In genomic region chr3:90220088-90220487, GRCm38 (mm10) we compare ENCODE assay signal across 8 mouse cellular contexts. TPM values are rescaled to one million over a fixed set of nuclear protein-coding genes. Genes with fewer than 3 reads are reported as not detected.
DNase-seq lines count a peak whose midpoint lies in the region; ATAC-seq lines count a peak whose summit lies in the region.

No protein-coding gene starts in this region.

- no peaks in the 10 kb centered on the region for H3K9me3 ChIP-seq in forebrain, embryonic 10.5 days
- H3K9me3 ChIP-seq in hindbrain, embryonic 12.5 days (replicated peaks) = no peaks in the 10 kb centered on the region

- WGBS in forebrain, embryonic 10.5 days = 15% methylated on average over 6 of the region's 6 CpGs
- 13% methylated on average over 6 of the region's 6 CpGs for WGBS in hindbrain, embryonic 12.5 days

- peak overlapping the region; percentile 77 for H3K4me2 ChIP-seq in hindbrain, embryonic 12.5 days (replicated peaks)

- DNase-seq in heart, adult 11 months = peak; percentile 92
- no peak for DNase-seq in heart, postnatal 25 days (ENCODE audit: low spot score)
- peak; percentile 42 for DNase-seq in forebrain, embryonic 10.5 days (ENCODE audit: extremely low spot score, low spot score)
- DNase-seq in left cerebral cortex, adult 18-20 months (ENCODE audit: low spot score in 2 of 2) = peak; percentile 28 to 57
- peak; percentile 53 for DNase-seq in right cerebral cortex, postnatal 4 days

- intact Hi-C loops in heart, postnatal 25 days (cut with DNase I) = loop anchor here (1.0 to 5.0 kb wide), 2 partner anchors 42 to 153 kb away; no protein-coding TSS in a partner anchor

- H3K27me3 ChIP-seq in forebrain, embryonic 10.5 days (ENCODE audit: poor library complexity, severe bottlenecking) = no peaks in the 10 kb centered on the region
- no peaks in the 10 kb centered on the region for H3K27me3 ChIP-seq in hindbrain, embryonic 12.5 days

- peak overlapping the region; percentile 78 for H3K27ac ChIP-seq in brown adipose tissue, adult 24 weeks (replicated peaks; ENCODE audit: low read depth, low read length)
- peak overlapping the region; percentile 89 for H3K27ac ChIP-seq in forebrain, embryonic 10.5 days
- H3K27ac ChIP-seq in hindbrain, embryonic 12.5 days = peak overlapping the region; percentile 70

- H3K4me1 ChIP-seq in brown adipose tissue, adult 24 weeks (ENCODE audit: control insufficient read depth, insufficient read depth, insufficient read length, low read length) = peaks cover 4% of the 10 kb centered on the region; the same call in 1 of the 2 replicates
- peaks cover 27% of the 10 kb centered on the region for H3K4me1 ChIP-seq in forebrain, embryonic 10.5 days
- peaks cover 18% of the 10 kb centered on the region; the same call in 1 of the 2 replicates for H3K4me1 ChIP-seq in hindbrain, embryonic 12.5 days

- peaks cover 22% of the 10 kb centered on the region for H3K36me3 ChIP-seq in forebrain, embryonic 10.5 days (replicated peaks)
- H3K36me3 ChIP-seq in hindbrain, embryonic 12.5 days = peaks cover 5% of the 10 kb centered on the region

- peak overlapping the region; percentile 73 for H3K4me3 ChIP-seq in brown adipose tissue, adult 24 weeks (ENCODE audit: insufficient read depth, low read depth, low read length)
- peak overlapping the region; percentile 64 for H3K4me3 ChIP-seq in forebrain, embryonic 10.5 days
- H3K4me3 ChIP-seq in hindbrain, embryonic 12.5 days = peak overlapping the region; percentile 42

- H3K9ac ChIP-seq in hindbrain, embryonic 12.5 days = peak overlapping the region; percentile 64; the same call in 1 of the 2 replicates

- peak; percentile 48; the same call in 1 of the 2 replicates for ATAC-seq in hindbrain, embryonic 12.5 days (ENCODE audit: low FRiP score)
- ATAC-seq in megakaryocyte, adult 5-6 weeks (ENCODE audit: poor library complexity, severe bottlenecking) = peak; percentile 80

RNA-seq across cellular contexts. Expression of gene Rab13, which starts 6.6 kb away (rescaled TPM):
- 1 to 10 TPM; 6.0 to 7.9 TPM for total RNA-seq in heart, postnatal 25 days (2021)
- polyA plus RNA-seq in brown adipose tissue, adult 24 weeks (2012; ENCODE audit: insufficient read depth, insufficient read length, missing spikeins) = 11.5 and 16.6 TPM in 2 replicates
- 24.4 and 25.6 TPM in 2 replicates for polyA plus RNA-seq in forebrain, embryonic 10.5 days (2016; fragmentation: Nextera tagmentation; extraction: Ambion mirVana)
- 26.9 and 27.4 TPM in 2 replicates for polyA plus RNA-seq in hindbrain, embryonic 12.5 days (2016; fragmentation: Nextera tagmentation; extraction: Ambion mirVana)
- 1 to 10 TPM; 5.5 to 7.6 TPM for total RNA-seq in left cerebral cortex, adult 18-20 months (2021)
- 0.47 and 0.78 TPM in 2 replicates for total RNA-seq in megakaryocyte, adult 5-6 weeks (2015)
- 2.3 and 2.6 TPM in 2 replicates for total RNA-seq in megakaryocyte, adult 5-6 weeks (2017)

RNA-seq across cellular contexts. Expression of gene Rps27, which starts 6.6 kb away (rescaled TPM):
- total RNA-seq in heart, postnatal 25 days (2021) = 1,000 to 10,000 TPM in 1 of 2 experiments, 100 to 1,000 TPM in 1; 993 to 1,012 TPM
- polyA plus RNA-seq in brown adipose tissue, adult 24 weeks (2012; ENCODE audit: insufficient read depth, insufficient read length, missing spikeins) = 67.2 and 808 TPM in 2 replicates
- 1,069 and 1,078 TPM in 2 replicates for polyA plus RNA-seq in forebrain, embryonic 10.5 days (2016; fragmentation: Nextera tagmentation; extraction: Ambion mirVana)
- 728 and 1,010 TPM in 2 replicates for polyA plus RNA-seq in hindbrain, embryonic 12.5 days (2016; fragmentation: Nextera tagmentation; extraction: Ambion mirVana)
- total RNA-seq in left cerebral cortex, adult 18-20 months (2021) = 1,000 to 10,000 TPM in 1 of 2 experiments, 100 to 1,000 TPM in 1; 977 to 1,003 TPM
- total RNA-seq in megakaryocyte, adult 5-6 weeks (2015) = 2,783 and 3,111 TPM in 2 replicates
- 4,808 and 5,330 TPM in 2 replicates for total RNA-seq in megakaryocyte, adult 5-6 weeks (2017)

RNA-seq across cellular contexts. Expression of gene Jtb, which starts 11.3 kb away (rescaled TPM):
- total RNA-seq in heart, postnatal 25 days (2021) = 10 to 100 TPM; 49.0 to 50.7 TPM
- 68.2 and 97.4 TPM in 2 replicates for polyA plus RNA-seq in brown adipose tissue, adult 24 weeks (2012; ENCODE audit: insufficient read depth, insufficient read length, missing spikeins)
- polyA plus RNA-seq in forebrain, embryonic 10.5 days (2016; fragmentation: Nextera tagmentation; extraction: Ambion mirVana) = 89.4 and 96.6 TPM in 2 replicates
- polyA plus RNA-seq in hindbrain, embryonic 12.5 days (2016; fragmentation: Nextera tagmentation; extraction: Ambion mirVana) = 81.7 and 94.8 TPM in 2 replicates
- 10 to 100 TPM; 43.0 to 43.5 TPM for total RNA-seq in left cerebral cortex, adult 18-20 months (2021)
- total RNA-seq in megakaryocyte, adult 5-6 weeks (2015) = 81.2 and 84.5 TPM in 2 replicates
- total RNA-seq in megakaryocyte, adult 5-6 weeks (2017) = 32.8 and 37.5 TPM in 2 replicates

RNA-seq across cellular contexts. Expression of gene Creb3l4, which starts 23.2 kb away (rescaled TPM):
- not detected for total RNA-seq in heart, postnatal 25 days (2021)
- not detected in 2 replicates for polyA plus RNA-seq in brown adipose tissue, adult 24 weeks (2012; ENCODE audit: insufficient read depth, insufficient read length, missing spikeins)
- polyA plus RNA-seq in forebrain, embryonic 10.5 days (2016; fragmentation: Nextera tagmentation; extraction: Ambion mirVana) = 4.5 and 5.8 TPM in 2 replicates
- 4.8 and 5.3 TPM in 2 replicates for polyA plus RNA-seq in hindbrain, embryonic 12.5 days (2016; fragmentation: Nextera tagmentation; extraction: Ambion mirVana)
- total RNA-seq in left cerebral cortex, adult 18-20 months (2021) = under 1 TPM in 1 of 2 experiments, not detected in 1; 0.40 TPM
- total RNA-seq in megakaryocyte, adult 5-6 weeks (2015) = 0.67 TPM in 1 of 2 replicates, not detected in the other
- total RNA-seq in megakaryocyte, adult 5-6 weeks (2017) = 0.37 TPM in 1 of 2 replicates, not detected in the other

RNA-seq across cellular contexts. Expression of gene Slc39a1, which starts 27.9 kb away (rescaled TPM):
- 10 to 100 TPM; 83.7 to 84.3 TPM for total RNA-seq in heart, postnatal 25 days (2021)
- polyA plus RNA-seq in brown adipose tissue, adult 24 weeks (2012; ENCODE audit: insufficient read depth, insufficient read length, missing spikeins) = 46.7 and 53.9 TPM in 2 replicates
- 69.6 and 75.4 TPM in 2 replicates for polyA plus RNA-seq in forebrain, embryonic 10.5 days (2016; fragmentation: Nextera tagmentation; extraction: Ambion mirVana)
- 46.8 and 46.9 TPM in 2 replicates for polyA plus RNA-seq in hindbrain, embryonic 12.5 days (2016; fragmentation: Nextera tagmentation; extraction: Ambion mirVana)
- 10 to 100 TPM; 43.0 to 43.4 TPM for total RNA-seq in left cerebral cortex, adult 18-20 months (2021)
- total RNA-seq in megakaryocyte, adult 5-6 weeks (2015) = 20.9 and 23.7 TPM in 2 replicates
- total RNA-seq in megakaryocyte, adult 5-6 weeks (2017) = 38.3 and 44.1 TPM in 2 replicates
